11 mouse cellular contexts compared by ENCODE assay signal in genomic region chr6:23260016-23260737, GRCm38 (mm10). TPM values are rescaled to one million over a fixed set of nuclear protein-coding genes. Genes with fewer than 3 reads are reported as not detected.
DNase-seq lines count a peak whose midpoint lies in the region; ATAC-seq lines count a peak whose summit lies in the region.
"Had no signal": no experiment of that assay in that cellular context is flagged by ENCODE, and none has a peak within 500 bp of the region (broad histone marks: within the 10 kb centered on the region; RNA-seq: fewer than 3 reads in every experiment).

No protein-coding gene starts in this region.

- H3K27me3 ChIP-seq in heart, embryonic 14.5 days (ENCODE audit: control insufficient read depth, insufficient read depth, low read length) = peaks cover 77% of the 10 kb centered on the region
- H3K27me3 ChIP-seq in hindbrain, embryonic 10.5 days (ENCODE audit: insufficient read depth, poor library complexity, severe bottlenecking) = peaks cover 100% of the 10 kb centered on the region
- H3K27me3 ChIP-seq in midbrain, embryonic 15.5 days (replicated peaks) = peaks cover 89% of the 10 kb centered on the region
- H3K27me3 ChIP-seq: CH12.LX had no signal

- H3K4me1 ChIP-seq in heart, embryonic 14.5 days (ENCODE audit: control insufficient read depth in 2 of 2, insufficient read depth in 2 of 2, low read length in 2 of 2) = no peaks in the 10 kb centered on the region; a peak in 2 of 4 replicates
- peaks cover 10% of the 10 kb centered on the region for H3K4me1 ChIP-seq in hindbrain, embryonic 10.5 days (replicated peaks)
- H3K4me1 ChIP-seq in midbrain, embryonic 15.5 days = peaks cover 6% of the 10 kb centered on the region

- no peak overlapping the region for H3K9ac ChIP-seq in heart, embryonic 14.5 days (ENCODE audit: low read length)
- no peak overlapping the region for H3K9ac ChIP-seq in midbrain, embryonic 15.5 days

- H3K27ac ChIP-seq in heart, embryonic 14.5 days (replicated peaks in 1 of 2; ENCODE audit: control insufficient read depth in 1 of 2, insufficient read depth in 1 of 2, low read depth in 2 of 2, low read length in 2 of 2) = no peak overlapping the region
- H3K27ac ChIP-seq in hindbrain, embryonic 10.5 days = no peak overlapping the region
- no peak overlapping the region for H3K27ac ChIP-seq in midbrain, embryonic 15.5 days

- H3K4me3 ChIP-seq in heart, embryonic 14.5 days (ENCODE audit: control insufficient read depth in 1 of 2, insufficient read depth in 1 of 2, low read depth in 1 of 2, low read length in 2 of 2) = peak overlapping the region in 1 of 2 experiments; percentile 10; a peak in 1 of 4 replicates
- peak overlapping the region; percentile 32 for H3K4me3 ChIP-seq in hindbrain, embryonic 10.5 days
- peak overlapping the region; percentile 0; the same call in 1 of the 2 replicates for H3K4me3 ChIP-seq in midbrain, embryonic 15.5 days

- H3K36me3 ChIP-seq in heart, embryonic 14.5 days (ENCODE audit: control insufficient read depth, insufficient read depth, low read length) = no peaks in the 10 kb centered on the region
- H3K36me3 ChIP-seq in hindbrain, embryonic 10.5 days = no peaks in the 10 kb centered on the region
- no peaks in the 10 kb centered on the region for H3K36me3 ChIP-seq in midbrain, embryonic 15.5 days (replicated peaks)

- 1% methylated on average over 32 of the region's 36 CpGs for WGBS in heart, embryonic 14.5 days
- WGBS in hindbrain, embryonic 10.5 days = 1% methylated on average over 27 of the region's 36 CpGs
- WGBS in midbrain, embryonic 15.5 days = 2% methylated on average over 36 of the region's 36 CpGs

- no peak for ATAC-seq in heart, embryonic 14.5 days (ENCODE audit: insufficient number of reproducible peaks, insufficient read depth, low FRiP score, low read depth)
- 0 out of 2 replicates have a peak, but pooled peaks have one; percentile 32 for ATAC-seq in common myeloid progenitor, adult 5-6 weeks (replicated peaks; ENCODE audit: low read depth, poor library complexity, severe bottlenecking)
- ATAC-seq in midbrain, embryonic 15.5 days (replicated peaks) = no peak

- H3K4me2 ChIP-seq in heart, embryonic 14.5 days (ENCODE audit: low read length) = peak overlapping the region; percentile 34
- peak overlapping the region; percentile 26 for H3K4me2 ChIP-seq in midbrain, embryonic 15.5 days

- no peak for DNase-seq in heart, postnatal 4 days
- DNase-seq in hindbrain, embryonic 10.5 days (ENCODE audit: low spot score) = peak; percentile 48
- no peak for DNase-seq in yolk sac, embryonic 10.5 days (ENCODE audit: low spot score)
- DNase-seq in cerebellum, adult 9-11 months = no peak
- DNase-seq in cerebellum, adult 11-12 months = no peak
- DNase-seq: adrenal gland, postnatal 14 days had no signal

- H3K9me3 ChIP-seq in heart, embryonic 14.5 days (ENCODE audit: control insufficient read depth, low read length) = no peaks in the 10 kb centered on the region
- H3K9me3 ChIP-seq in hindbrain, embryonic 10.5 days = no peaks in the 10 kb centered on the region
- H3K9me3 ChIP-seq in midbrain, embryonic 15.5 days = no peaks in the 10 kb centered on the region

RNA-seq across cellular contexts. Expression of gene Fezf1, which starts 12.0 kb away (rescaled TPM):
- polyA plus RNA-seq in heart, embryonic 14.5 days (2014; fragmentation: Nextera tagmentation; extraction: Ambion mirVana) = not detected in 2 replicates
- not detected for total RNA-seq in heart, postnatal 4 days (2021)
- total RNA-seq in common myeloid progenitor, adult 5-6 weeks (2017) = not detected in 2 replicates
- polyA plus RNA-seq in hindbrain, embryonic 10.5 days (2016; fragmentation: Nextera tagmentation; extraction: Ambion mirVana) = 0.33 and 1.4 TPM in 2 replicates
- 2.2 and 6.3 TPM in 2 replicates for polyA plus RNA-seq in midbrain, embryonic 15.5 days (2015; fragmentation: Nextera tagmentation; extraction: Ambion mirVana)
- total RNA-seq: adrenal gland, postnatal 14 days; CH12.LX; hematopoietic stem cell, adult 5-6 weeks had no signal
